Mouse (Mus musculus) spleen, adult 2 months (tissue): ENCODE data around the gene Gm10190.

Source experiments
- CTCF ChIP-seq: fragments of 200-500 bp; IDR thresholded peaks from 2 replicates; pipeline ENCODE4 v1.5.1; 2011; ENCODE audit warnings: mild to moderate bottlenecking, inconsistent platforms; ENCODE audit not compliant: insufficient read depth, insufficient read length, insufficient replicate concordance; ENCODE audit errors: extremely low read depth
- POLR2A ChIP-seq: fragments of 200-500 bp; IDR thresholded peaks from 2 replicates; pipeline ENCODE4 v1.6.1; 2011; ENCODE audit warnings: low read depth, low read length, inconsistent platforms

DNA sequence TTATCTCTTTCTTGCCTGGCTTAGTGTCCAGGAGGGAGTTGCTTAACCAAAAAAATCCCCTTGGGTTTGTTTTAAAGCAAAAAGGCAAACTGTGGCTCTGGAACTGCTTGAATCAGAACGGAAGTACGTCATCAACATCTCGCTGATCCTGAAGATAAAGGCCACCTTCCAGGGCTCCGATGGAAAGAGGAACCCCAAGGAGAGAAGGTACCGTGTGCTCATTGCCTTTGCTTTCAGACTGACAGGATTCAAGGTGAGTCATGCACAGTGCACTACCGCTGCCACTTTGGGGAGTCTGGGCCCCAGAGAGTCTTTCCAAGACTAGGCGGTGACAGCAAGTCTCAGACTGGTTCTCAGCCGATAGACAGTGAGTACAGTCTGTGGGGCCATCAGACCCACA lies 13.1 kb downstream of the Gm10190 start:
- TF ChIP-seq CTCF (no peak), POLR2A (no peak)
